Mouse (Mus musculus) embryonic facial prominence, embryonic 14.5 days (tissue): Measurements from ENCODE around the gene Inpp4b. TPM values are rescaled to one million over a fixed set of nuclear protein-coding genes. Genes with fewer than 3 reads are reported as not detected.
"Not testable (repeated sequence)": the region's sequence is repeated elsewhere in the genome, so short reads cannot be mapped to it uniquely, and the experiment has no call there.

ENCODE experiments used
- ATAC-seq: fragments of 200-750 bp; cut with Nextera tagmentation; 2 replicates; pipeline ENCODE4 v1.8.0; 2017; ENCODE audit warnings: low read depth, moderate number of reproducible peaks, moderate TSS enrichment
- DNase-seq: peaks from one replicate; pipeline ENCODE4 v3.0.0-alpha.2; 2015; ENCODE audit warnings: low spot score
- H3K27ac ChIP-seq: fragments of 300-500 bp; sonication (generic); replicated peaks from 2 replicates; pipeline ENCODE4 v1.5.1; 2014; ENCODE audit warnings: low read depth, mild to moderate bottlenecking, low read length, moderate library complexity
- H3K27me3 ChIP-seq: fragments of 300-500 bp; sonication (generic); replicated peaks from 2 replicates; pipeline ENCODE4 v1.6.1; 2014; ENCODE audit warnings: low read length; ENCODE audit not compliant: control insufficient read depth, insufficient read depth
- H3K36me3 ChIP-seq: fragments of 300-500 bp; sonication (generic); 2 replicates; pipeline ENCODE4 v1.6.1; 2014; ENCODE audit warnings: low read length, mixed read lengths; ENCODE audit not compliant: control insufficient read depth, insufficient read depth
- H3K4me1 ChIP-seq: fragments of 300-500 bp; sonication (generic); 2 replicates; pipeline ENCODE4 v1.6.1; 2014; ENCODE audit warnings: antibody characterized with exemption, low read length; ENCODE audit not compliant: control insufficient read depth, insufficient read depth
- H3K4me2 ChIP-seq: fragments of 300-500 bp; sonication (generic); 2 replicates; pipeline ENCODE4 v1.6.1; 2014; ENCODE audit warnings: low read depth, mild to moderate bottlenecking, low read length, moderate library complexity, mixed read lengths
- H3K4me3 ChIP-seq: fragments of 300-500 bp; sonication (generic); 2 replicates; pipeline ENCODE4 v1.5.1; 2014; ENCODE audit warnings: low read depth, mild to moderate bottlenecking, low read length
- H3K9ac ChIP-seq: fragments of 300-500 bp; sonication (generic); 2 replicates; pipeline ENCODE4 v1.6.1; 2014; ENCODE audit warnings: low read depth, mild to moderate bottlenecking, low read length, moderate library complexity, mixed read lengths
- H3K9me3 ChIP-seq: fragments of 300-500 bp; sonication (generic); 2 replicates; pipeline ENCODE4 v1.6.1; 2016; ENCODE audit warnings: low read length; ENCODE audit not compliant: control insufficient read depth
- WGBS: fragments of 180-500 bp; shearing (Covaris S2); extraction: QIAGEN DNeasy Blood & Tissue Kit; methylation state at CpG from one replicate; pipeline ENCODE4 v1.1.7; 2014; 5-methylcytosine and 5-hydroxymethylcytosine counted together
- polyA plus RNA-seq: library from polyadenylated mRNA; unstranded; fragments of >200 nt; fragmentation: Nextera tagmentation; extraction: Ambion mirVana; gene quantifications from 2 replicates; pipeline ENCODE4 v1.2.1, GENCODE M21; 2014

The Inpp4b gene
- polyA plus RNA-seq, 1 experiment from 2014 or later, result 14.9 TPM

- no peak for ATAC-seq
- H3K4me1 ChIP-seq, result no peaks in the 10 kb centered on the region
These were observed 661.8 kb downstream of the Inpp4b start for GRCm38 (mm10) chr8:82004158-82004557.

GRCm38 (mm10) chr8:82005466-82005865 lies 663.1 kb downstream of the Inpp4b start:
- no peaks in the 10 kb centered on the region for H3K36me3 ChIP-seq
- DNase-seq (no peak), ATAC-seq (no peak)
- H3K4me2 ChIP-seq, result no peak overlapping the region
- H3K4me1 ChIP-seq, result no peaks in the 10 kb centered on the region
- no peak overlapping the region for H3K9ac ChIP-seq
- no peak overlapping the region for H3K27ac ChIP-seq
- no peaks in the 10 kb centered on the region for H3K9me3 ChIP-seq
- H3K4me3 ChIP-seq, result no peak overlapping the region
- H3K27me3 ChIP-seq, result no peaks in the 10 kb centered on the region
- 71% methylated on average over 2 of the region's 2 CpGs for WGBS

More at GRCm38 (mm10) chr8:82004158-82004557, 661.8 kb downstream of the Inpp4b start:
- H3K4me3 ChIP-seq, result no peak overlapping the region
- no peak overlapping the region for H3K4me2 ChIP-seq
- H3K27me3 ChIP-seq, result no peaks in the 10 kb centered on the region
- no peak for DNase-seq
- H3K36me3 ChIP-seq, result no peaks in the 10 kb centered on the region
- H3K9ac ChIP-seq, result no peak overlapping the region
- no peaks in the 10 kb centered on the region for H3K9me3 ChIP-seq
- H3K27ac ChIP-seq, result no peak overlapping the region
- 92% methylated on average over 4 of the region's 4 CpGs for WGBS

GRCm38 (mm10) chr8:82017792-82018191 lies 675.4 kb downstream of the Inpp4b start:
- 69% methylated on average over 5 of the region's 5 CpGs for WGBS
- Histone ChIP-seq H3K4me1 (no peaks in the 10 kb centered on the region), H3K27ac (no peak overlapping the region), H3K9me3 (no peaks in the 10 kb centered on the region), H3K4me2 (no peak overlapping the region), H3K36me3 (no peaks in the 10 kb centered on the region), H3K27me3 (no peaks in the 10 kb centered on the region), H3K4me3 (no peak overlapping the region), H3K9ac (no peak overlapping the region)
- DNase-seq, result no peak
- ATAC-seq, result no peak

DNA sequence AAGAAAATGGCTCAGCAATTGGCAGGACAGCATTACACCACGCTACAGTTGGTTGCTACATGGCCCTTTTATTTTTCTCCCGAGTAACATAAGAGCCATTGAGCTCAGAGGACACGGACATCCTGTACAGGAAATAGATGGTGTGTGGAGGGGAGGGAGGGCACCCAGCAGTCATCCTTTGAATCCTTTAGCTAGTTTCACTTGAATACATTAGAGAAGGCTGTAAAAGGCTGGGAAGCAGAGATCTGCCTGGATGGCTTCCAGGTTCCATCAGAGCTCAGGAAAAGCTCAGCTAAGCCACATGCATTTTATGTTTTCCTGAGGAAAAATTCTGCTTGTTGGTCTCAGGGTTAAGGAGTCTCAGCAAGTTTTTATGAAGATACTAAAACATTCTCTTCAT lies 685.0 kb downstream of the Inpp4b start:
- H3K27me3 ChIP-seq, result no peaks in the 10 kb centered on the region
- no peaks in the 10 kb centered on the region for H3K36me3 ChIP-seq
- H3K4me2 ChIP-seq, result no peak overlapping the region
- H3K9me3 ChIP-seq, result no peaks in the 10 kb centered on the region
- no peak overlapping the region for H3K27ac ChIP-seq
- DNase-seq, result peak; percentile 85
- H3K4me3 ChIP-seq, result no peak overlapping the region
- 28% methylated on average over 3 of the region's 3 CpGs for WGBS
- peak; percentile 30; the same call in 1 of the 2 replicates for ATAC-seq
- no peak overlapping the region for H3K9ac ChIP-seq
- H3K4me1 ChIP-seq, result peaks cover 11% of the 10 kb centered on the region; the same call in 1 of the 2 replicates

- WGBS, result 32% methylated on average over 1 of the region's 1 CpGs
- peaks cover 11% of the 10 kb centered on the region; the same call in 1 of the 2 replicates for H3K4me1 ChIP-seq
- H3K9me3 ChIP-seq, result no peaks in the 10 kb centered on the region
- no peaks in the 10 kb centered on the region for H3K27me3 ChIP-seq
- no peak overlapping the region for H3K4me3 ChIP-seq
- H3K9ac ChIP-seq, result no peak overlapping the region
- no peak overlapping the region for H3K27ac ChIP-seq
- no peak overlapping the region for H3K4me2 ChIP-seq
- H3K36me3 ChIP-seq, result no peaks in the 10 kb centered on the region
- DNase-seq (peak; percentile 15), ATAC-seq (no peak)
These were observed 686.5 kb downstream of the Inpp4b start for GRCm38 (mm10) chr8:82028896-82029295.

GRCm38 (mm10) chr8:82032035-82032434 lies 689.7 kb downstream of the Inpp4b start:
- H3K27ac ChIP-seq, H3K4me2 ChIP-seq, H3K9ac ChIP-seq, H3K4me3 ChIP-seq, H3K4me1 ChIP-seq, H3K27me3 ChIP-seq, H3K36me3 ChIP-seq, H3K9me3 ChIP-seq, ATAC-seq, DNase-seq: not testable (repeated sequence)

GRCm38 (mm10) chr8:82054030-82054429 lies 711.7 kb downstream of the Inpp4b start:
- Histone ChIP-seq H3K9ac (no peak overlapping the region), H3K9me3 (no peaks in the 10 kb centered on the region), H3K27me3 (no peaks in the 10 kb centered on the region), H3K36me3 (no peaks in the 10 kb centered on the region), H3K27ac (no peak overlapping the region; the same call in 1 of the 2 replicates), H3K4me1 (peaks cover 4% of the 10 kb centered on the region; the same call in 1 of the 2 replicates), H3K4me2 (no peak overlapping the region), H3K4me3 (no peak overlapping the region)
- no peak for DNase-seq
- no peak for ATAC-seq
- 38% methylated on average over 3 of the region's 3 CpGs for WGBS

- Histone ChIP-seq H3K27ac (no peak overlapping the region), H3K4me1 (no peaks in the 10 kb centered on the region), H3K27me3 (no peaks in the 10 kb centered on the region), H3K9me3 (no peaks in the 10 kb centered on the region), H3K36me3 (no peaks in the 10 kb centered on the region), H3K4me3 (no peak overlapping the region), H3K4me2 (no peak overlapping the region), H3K9ac (no peak overlapping the region)
- DNase-seq, result no peak
- no peak for ATAC-seq
- WGBS, result 58% methylated on average over 3 of the region's 3 CpGs
These were observed 725.3 kb downstream of the Inpp4b start for GRCm38 (mm10) chr8:82067619-82068018.

- peak; percentile 11 for DNase-seq
- H3K4me2 ChIP-seq, result no peak overlapping the region
- no peaks in the 10 kb centered on the region for H3K4me1 ChIP-seq
- no peaks in the 10 kb centered on the region for H3K36me3 ChIP-seq
- H3K4me3 ChIP-seq, result no peak overlapping the region
- H3K9me3 ChIP-seq, result no peaks in the 10 kb centered on the region
- H3K9ac ChIP-seq, result no peak overlapping the region
- H3K27ac ChIP-seq, result no peak overlapping the region
- no peaks in the 10 kb centered on the region for H3K27me3 ChIP-seq
- no peak for ATAC-seq
These were observed 736.9 kb downstream of the Inpp4b start for GRCm38 (mm10) chr8:82079267-82079666.
